Mouse (Mus musculus): ENCODE measurements around the gene Csf2. TPM values are rescaled to one million over a fixed set of nuclear protein-coding genes. Genes with fewer than 3 reads are reported as not detected.

The Csf2 gene
- total RNA-seq, 2 experiments from 2014 or later = not detected

DNA sequence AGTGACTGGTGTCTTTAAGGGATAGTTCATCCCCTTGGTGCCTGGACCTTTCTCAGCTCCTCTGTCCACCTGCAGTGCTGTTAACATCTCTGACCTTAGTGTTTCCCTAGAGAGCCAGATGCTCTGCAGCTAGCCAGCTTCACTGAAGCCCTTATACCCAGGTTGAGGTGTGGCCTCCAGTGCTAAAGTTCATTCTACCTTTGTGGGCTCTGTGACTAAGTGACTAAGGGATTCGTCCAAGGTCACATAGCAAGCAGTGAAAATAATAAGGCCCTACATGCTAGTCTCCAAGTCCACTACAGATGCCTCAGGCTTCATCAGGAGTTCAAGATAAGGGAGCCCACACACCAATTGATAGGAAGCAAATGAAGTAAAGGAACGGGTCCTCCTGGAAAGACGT is 7.0 kb downstream of the Csf2 start:
- DNase-seq (ENCODE audit: low spot score in 2 of 2) = no peak

DNA sequence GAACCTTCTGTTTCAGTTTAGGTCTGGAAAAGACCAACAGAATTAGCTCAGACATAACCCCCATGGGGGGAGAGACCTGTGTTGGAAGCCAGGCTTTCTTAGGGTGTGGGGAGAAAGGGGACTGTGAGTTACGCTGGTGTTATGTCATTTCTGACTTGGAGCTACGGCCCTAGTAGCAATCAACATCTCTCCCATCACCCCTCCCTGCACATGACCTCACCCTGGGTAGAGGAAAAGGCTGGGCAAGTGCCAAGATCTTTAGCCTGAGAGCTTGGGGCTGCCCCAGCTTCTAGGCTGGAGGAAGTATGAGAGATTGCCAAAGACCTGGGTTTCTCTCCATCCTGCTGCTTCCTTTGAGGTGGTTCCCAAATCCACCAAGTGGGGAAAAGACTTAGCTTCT is 12.5 kb downstream of the Csf2 start:
- no peak for DNase-seq (ENCODE audit: low spot score in 2 of 2)

DNA sequence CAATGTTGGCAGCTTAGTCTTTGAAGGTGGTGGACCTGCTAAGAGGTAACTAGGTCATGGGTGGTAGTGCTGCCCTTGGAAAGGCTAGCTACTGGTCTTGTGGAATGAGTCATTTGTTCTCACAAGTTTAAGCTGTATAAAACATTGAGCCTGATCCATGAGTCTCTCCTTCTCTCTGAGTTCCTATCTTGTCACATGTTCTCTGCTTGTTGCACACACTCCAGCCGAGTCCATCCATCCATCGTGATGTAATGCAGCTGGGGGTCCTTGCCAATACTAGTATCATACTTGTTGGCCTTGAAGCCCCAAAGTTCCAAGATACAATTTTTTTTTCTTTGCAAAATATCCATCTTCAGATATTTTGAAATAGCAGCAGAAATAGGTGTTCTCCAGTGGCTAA is 22.0 kb downstream of the Csf2 start:
- no peak for DNase-seq (ENCODE audit: low spot score in 2 of 2)

DNA sequence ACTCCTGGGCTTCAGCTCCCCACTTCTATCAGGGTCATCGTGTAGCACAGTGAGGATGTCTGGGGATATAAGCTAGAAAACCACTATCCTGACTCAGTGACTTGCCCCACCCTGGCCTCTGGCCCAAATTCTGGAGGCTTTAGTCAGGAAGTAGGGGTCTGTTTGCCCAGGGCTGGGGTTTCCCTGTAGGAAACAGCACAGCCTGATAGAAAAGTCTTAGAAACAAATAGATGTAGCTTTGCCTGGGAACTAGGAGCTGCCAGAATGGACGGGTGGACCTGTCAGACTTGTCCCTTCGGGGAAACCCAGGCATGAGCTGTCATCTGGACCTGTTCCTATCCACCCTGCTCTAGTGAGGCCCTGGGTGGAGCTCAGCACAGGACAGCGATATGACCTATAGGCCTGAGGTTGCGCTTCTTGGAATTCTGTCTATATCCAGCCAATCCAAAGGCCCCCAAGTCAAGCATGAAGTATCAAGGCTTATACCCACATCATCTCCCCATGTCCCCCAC is 24.9 kb downstream of the Csf2 start:
- DNase-seq (ENCODE audit: low spot score in 2 of 2) = no peak

DNA sequence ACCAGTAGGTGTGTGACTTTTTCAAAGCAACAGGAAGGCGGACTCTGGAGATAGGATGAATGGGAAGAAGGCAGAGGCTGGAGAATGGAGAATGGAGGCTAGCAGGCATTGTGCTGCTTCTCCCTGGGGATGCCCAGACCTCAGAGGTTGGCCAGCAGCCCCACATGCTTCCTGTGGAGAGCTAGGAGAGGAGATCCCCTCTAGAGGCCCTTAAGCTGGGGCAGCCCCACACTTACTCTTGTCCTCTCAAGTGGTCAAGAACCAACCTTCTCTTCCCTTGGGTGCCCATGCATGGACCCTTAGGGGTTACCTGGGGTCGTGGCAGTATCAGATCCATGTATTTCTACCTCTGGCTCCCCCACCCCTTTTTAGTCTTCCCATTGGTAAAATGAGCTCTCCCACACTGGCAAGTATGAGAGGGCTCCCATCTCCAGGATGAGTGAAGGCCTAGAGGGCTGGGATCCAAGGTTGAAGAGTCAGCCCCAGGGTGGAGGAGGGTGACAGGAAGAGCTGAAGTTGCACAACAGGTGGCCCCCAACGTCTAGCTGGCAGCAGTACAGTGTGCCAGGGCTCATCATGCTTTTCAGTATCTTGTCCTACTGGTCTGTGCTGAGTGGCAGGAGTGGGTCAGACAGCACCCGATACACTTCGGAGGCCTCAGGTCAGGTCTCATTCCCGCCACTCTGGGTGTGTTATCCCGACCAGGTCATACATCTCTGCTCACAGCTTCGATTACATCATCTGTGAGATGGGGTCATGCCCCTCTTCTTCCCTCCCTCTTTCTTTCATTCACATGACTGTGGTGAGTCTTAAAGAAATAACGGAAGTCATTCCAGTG is 25.6 kb downstream of the Csf2 start:
- DNase-seq (ENCODE audit: low spot score in 2 of 2) = no peak

DNA sequence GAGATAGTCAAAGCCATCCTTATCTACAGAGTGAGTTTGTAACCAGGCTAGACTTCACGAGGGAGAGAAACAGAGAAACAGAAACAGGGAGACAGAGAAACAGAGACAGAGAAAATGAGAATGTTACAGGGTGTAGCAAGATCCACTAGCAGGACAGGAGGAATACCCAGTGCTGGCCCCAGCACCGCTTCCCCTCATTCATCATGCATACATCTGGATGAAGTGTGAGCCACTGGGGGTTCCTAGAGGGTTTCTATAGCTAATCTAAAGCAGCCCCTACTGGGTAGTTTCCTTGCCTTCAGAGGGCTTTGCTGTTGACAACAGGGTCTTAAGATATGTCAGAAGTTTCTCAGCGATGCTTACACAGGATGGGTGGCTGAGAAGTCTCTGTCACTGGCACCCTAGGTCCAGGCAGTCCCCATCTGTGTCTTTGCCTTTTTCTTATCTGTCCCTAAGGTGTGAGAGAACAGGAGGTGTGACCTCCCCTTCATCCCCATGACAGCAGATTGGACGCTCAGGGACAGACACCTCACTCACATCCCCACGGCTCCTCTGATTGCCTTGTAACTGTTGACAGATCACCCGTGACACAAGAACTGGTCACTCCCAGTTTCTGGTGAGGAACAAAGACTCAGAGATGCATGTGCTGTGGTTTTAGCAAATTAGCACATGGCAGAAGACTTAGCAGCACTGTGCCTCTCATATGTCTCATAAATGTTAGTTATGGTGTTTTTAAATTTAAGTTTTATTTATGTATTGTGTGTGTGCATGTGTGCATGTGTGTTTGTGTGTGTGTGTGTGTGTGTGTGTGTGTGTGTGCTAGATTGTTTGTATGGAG is 29.3 kb downstream of the Csf2 start:
- DNase-seq (ENCODE audit: low spot score in 2 of 2) = no peak

DNA sequence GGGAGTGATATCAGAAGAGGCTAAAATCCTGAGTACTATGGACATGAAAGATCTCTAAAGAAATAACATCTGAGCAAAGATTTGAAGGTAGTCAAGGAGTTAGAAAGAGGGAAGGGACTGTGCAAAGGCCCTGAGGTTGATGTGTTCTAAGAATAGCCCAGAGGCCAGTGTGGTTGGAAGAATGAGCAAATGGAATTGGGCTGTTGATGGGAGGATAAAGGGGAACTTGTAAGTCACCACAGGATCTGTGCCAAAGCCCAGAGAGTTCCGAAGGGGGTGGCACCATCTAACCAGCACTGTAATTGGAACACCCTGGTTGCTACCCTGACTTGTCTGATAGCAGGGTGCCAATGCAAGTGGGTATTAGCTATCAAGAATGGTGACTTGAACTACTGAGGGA is 30.3 kb downstream of the Csf2 start:
- DNase-seq (ENCODE audit: low spot score in 2 of 2) = no peak

DNA sequence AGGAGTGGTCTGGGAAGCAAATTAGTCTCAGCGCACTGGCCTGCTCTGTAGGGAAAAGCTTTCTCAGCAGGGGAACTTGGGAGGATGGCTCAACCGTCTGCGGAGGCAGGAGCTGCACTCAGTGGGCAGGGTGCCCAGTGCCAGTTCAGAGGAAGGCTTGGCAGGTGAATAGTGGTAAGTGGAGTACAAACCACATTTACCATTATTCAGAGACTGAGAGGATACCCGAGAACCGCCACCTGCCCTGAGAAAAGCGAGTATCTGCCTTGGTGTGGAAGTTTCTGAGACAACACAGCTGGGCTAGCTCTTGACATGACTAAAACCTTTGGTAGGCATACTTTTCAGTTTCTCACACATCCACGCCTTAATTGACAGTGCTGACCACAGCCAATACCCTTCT is 32.1 kb downstream of the Csf2 start:
- DNase-seq (ENCODE audit: low spot score in 2 of 2) = no peak

DNA sequence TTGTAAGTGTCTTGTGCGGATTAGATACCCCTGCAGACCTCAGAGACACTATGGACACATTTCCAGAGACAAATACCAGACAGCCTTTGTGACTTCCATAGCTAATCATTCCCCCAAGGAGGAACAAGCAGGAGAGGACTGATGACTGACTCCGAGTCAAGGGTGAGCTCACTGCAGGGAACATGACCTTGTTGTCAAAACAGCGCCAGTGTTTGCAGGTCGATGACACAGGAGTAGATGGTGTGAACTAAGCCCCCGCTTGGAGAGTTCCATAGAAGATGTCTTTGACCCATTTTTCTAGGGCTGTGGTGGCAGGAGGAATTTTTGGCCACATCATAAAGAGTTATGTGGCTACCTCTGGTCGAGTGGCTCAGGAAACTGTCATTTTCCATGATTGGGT is 33.4 kb downstream of the Csf2 start:
- no peak for DNase-seq (ENCODE audit: low spot score in 2 of 2)

DNA sequence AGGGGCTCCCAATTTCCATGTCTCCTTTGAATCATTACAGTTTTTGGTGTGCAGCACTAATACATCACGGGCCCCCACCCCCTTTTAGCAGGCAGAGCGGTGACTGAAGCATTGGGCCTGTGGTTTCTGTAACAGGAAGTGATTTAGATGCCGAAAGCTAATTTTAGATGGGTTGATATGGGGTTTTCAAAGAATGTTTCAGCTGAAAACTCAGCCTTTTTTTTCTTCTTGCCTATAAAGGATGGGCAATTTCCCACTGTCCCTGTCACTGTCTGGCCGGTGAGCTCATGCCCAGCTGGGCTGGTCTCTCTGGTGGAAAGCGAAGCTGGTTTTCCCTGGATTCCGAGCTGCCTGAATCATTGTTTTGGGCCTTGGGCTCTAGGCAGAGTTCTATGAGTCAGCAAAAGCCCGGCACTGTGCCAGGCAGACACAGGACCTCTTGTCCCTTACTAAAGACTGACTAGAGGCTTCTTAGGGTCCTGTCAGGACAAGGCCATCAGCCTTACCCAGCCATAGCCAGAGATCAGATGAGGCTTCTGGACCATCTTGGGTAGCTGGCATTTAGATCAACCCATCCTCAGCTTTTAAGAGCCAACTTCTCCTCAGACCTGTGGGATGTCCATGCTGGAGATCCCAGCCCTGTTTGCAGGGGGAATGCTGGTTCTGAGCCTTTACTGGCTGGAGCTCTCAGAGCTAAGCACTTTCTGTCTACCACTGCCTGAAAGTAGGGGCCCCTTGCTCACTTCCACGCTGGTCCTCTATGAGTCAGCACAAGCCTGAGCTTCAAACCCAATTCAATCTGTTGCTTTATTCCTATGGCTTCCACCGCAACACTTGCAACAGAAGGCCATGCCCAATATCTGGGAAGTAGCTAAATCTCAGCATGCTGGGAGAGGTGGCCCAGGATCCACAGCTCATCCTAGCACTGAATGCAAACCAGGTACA is 34.7 kb downstream of the Csf2 start:
- peak; percentile 83 to 89 for DNase-seq (ENCODE audit: low spot score in 2 of 2)

DNA sequence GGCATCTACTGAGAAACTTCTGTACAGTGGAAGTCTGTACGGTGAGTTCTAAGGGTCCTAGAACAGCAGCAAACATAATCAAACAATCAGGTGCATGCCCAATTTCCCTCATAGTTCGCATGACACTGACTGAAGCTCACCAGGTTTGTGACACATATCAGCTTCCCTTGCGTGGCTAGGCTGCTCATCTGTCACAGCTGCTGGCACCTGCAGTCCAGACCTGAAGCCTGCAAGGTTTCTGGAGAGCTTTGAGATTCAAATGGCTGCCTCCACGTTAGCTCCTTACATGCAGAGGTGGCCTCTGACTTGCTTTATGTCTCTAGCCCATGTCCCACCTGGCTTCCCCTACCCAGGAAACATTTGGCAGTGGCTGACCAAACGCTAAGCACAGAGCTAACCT is 35.8 kb downstream of the Csf2 start:
- DNase-seq (ENCODE audit: low spot score in 2 of 2) = no peak

DNA sequence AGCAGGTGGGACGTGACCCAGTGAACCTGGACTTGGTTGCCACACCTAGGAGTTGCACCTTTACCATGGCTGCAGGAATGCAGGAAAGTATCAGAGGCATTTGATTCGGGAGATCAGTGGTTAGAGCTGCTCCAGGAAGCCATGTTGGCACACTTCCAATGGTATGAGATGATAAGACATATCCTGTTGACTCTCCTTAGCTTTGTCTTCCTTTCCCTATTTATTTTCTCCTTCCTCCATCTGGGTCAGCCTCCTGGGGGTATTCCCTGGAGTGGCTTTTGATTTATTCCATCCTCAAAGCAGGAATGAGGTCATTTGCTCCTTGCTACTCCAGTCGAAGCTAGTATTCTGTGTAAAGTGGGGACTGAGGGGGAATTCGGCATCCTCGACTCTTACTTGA is 42.5 kb downstream of the Csf2 start:
- DNase-seq (ENCODE audit: low spot score in 2 of 2) = no peak

DNA sequence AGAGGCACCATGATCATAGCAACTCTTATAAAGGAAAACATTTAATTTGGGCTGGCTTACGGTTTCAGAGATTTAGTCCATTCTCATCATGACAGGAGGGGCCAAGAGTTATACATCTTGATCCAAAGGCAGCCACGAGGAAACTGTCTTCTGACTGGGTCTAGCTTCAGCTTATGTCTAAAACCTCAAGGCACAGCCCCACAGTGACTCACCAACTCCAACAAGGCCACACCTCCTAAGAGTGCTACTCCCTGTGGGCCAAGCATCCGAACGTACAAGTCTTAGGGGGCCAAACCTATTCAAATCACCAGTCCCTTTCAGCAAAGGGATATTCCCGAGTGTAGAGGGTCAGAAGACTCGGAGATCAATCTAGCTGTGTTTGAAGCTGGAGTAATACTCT is 44.1 kb downstream of the Csf2 start:
- no peak for DNase-seq (ENCODE audit: low spot score in 2 of 2)

DNA sequence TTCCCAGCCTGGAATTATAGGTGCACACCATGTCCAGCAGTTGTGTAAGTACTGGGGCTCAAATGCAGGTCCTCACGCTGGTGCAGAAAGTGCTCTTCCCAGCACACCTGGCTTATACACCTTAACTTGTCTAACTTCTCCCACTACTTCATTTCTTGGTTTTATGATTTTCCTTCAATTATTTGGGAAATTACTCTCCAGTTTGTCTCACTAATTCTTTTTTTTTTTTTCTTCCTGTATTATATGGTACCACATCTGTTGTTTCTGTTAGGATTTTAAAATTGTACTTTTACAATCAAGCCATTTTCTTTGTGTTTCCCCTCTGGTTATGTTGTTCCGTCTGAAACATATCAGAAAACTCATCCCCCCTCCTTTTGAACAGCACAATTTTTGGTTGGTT is 44.7 kb downstream of the Csf2 start:
- no peak for DNase-seq (ENCODE audit: low spot score in 2 of 2)

DNA sequence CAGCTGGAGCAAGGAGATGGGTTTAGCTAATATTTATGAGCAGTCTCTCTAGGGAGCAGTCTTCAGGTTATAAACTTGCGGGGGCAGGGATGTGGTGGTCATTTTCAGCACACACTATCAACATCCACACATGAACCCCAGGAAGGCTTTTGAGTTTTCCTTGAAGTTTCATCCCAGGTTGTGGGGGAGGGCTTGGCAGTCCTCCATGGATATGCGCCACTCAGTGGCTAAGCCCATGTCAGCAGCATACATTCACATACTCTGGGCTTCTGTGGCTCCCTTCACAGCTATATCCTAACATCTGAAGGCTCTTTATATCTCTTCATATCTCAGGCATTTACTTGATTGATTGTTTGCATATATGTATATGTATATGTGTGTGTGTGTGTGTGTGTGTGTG is 46.3 kb downstream of the Csf2 start:
- no peak for DNase-seq (ENCODE audit: low spot score in 2 of 2)

DNA sequence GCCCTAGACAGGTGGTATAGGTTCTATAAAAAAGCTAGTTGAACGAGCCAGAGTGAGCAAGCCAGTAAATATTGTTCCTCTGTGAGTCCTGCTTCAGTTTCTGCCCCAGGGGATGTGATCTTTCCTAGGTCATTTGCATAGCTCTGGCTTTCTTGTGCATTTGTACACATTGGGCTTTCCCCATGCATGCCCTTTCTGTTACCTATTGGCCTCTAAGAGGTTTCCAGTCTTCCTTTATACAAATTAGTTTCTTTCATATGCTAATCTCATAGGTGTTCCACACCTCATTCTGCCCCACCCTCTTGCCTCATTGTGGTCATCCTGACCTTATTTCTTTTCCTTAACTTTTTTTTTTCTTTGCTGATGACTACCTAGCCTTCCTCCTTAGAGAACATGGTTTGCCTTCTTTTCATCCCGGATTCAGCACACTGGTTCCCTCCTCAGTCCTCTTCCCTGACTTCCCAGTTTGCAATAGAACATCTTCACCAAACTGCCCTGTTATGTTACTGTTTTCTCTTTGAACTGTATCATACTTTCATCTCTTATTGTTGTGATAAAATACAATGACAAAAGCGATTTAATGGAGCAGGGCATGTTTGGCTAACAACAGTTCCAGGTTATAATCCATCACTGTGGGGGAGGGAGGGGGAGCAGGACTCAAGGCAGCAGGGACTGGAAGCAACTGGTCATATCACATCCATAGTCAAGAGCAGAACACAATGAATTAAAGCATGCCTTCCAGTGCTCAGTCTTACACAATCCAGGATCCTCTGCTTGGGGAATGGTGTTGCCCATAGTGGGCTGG is 47.4 kb downstream of the Csf2 start:
- DNase-seq (ENCODE audit: low spot score in 2 of 2) = no peak

DNA sequence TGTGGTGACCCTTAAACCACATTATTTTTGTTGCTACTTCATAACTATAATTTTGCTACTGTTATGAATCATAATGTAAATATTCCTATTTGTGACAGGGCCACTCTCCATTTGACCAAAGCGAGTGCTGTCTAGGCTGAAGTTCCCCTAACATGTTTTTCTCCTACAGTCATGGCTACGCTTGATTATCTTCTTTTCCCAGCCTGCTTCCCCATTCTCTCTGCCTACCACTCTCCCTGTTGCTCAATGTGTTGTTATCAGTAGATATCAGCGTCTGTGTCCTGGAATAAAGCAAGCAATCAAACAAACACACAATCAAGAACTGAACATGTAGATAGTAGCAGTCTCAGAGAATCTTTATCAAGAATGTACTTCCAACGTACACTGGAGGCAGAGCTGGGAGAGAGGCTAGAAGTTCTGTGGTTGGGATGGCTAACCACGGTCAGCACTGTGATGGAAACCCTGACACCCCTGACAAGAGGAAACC is 48.1 kb downstream of the Csf2 start:
- no peak for DNase-seq (ENCODE audit: low spot score in 2 of 2)
